Mouse (Mus musculus) ES-E14 (cell line): ENCODE data around the gene Dynlrb2. TPM values are rescaled to one million over a fixed set of nuclear protein-coding genes. Genes with fewer than 3 reads are reported as not detected.

Source experiments
- DNase-seq: peaks from one replicate; pipeline ENCODE4 v3.0.0-alpha.2; 2013; ENCODE audit warnings: low read depth, low spot score
- H3K27ac ChIP-seq: 2 replicates; pipeline ENCODE4 v1.5.1; 2012; ENCODE audit warnings: low read depth, mild to moderate bottlenecking, low read length, moderate library complexity, mixed read lengths; ENCODE audit not compliant: poor library complexity, insufficient read depth, severe bottlenecking
- H3K36me3 ChIP-seq: 2 replicates; pipeline ENCODE4 v1.6.1; 2012; ENCODE audit warnings: mild to moderate bottlenecking, low read length, moderate library complexity, mixed read lengths; ENCODE audit not compliant: control insufficient read depth, poor library complexity, insufficient read depth, severe bottlenecking
- H3K4me1 ChIP-seq, 2 experiments: fragments of 150-350 bp in 1 of 2; sonication (generic) in 1 of 2; 2 replicates each; pipeline ENCODE4 v1.6.1; 2012; ENCODE audit warnings: low read length in 2 of 2, mild to moderate bottlenecking in 1 of 2, mixed read lengths in 1 of 2; ENCODE audit not compliant: control insufficient read depth in 2 of 2, insufficient read depth in 2 of 2, poor library complexity in 1 of 2
- H3K4me3 ChIP-seq, 2 experiments: fragments of 150-350 bp in 1 of 2; sonication (generic) in 1 of 2; 2 replicates each; pipeline ENCODE4 v1.5.1; 2012; ENCODE audit warnings: low read length in 2 of 2, low read depth in 1 of 2, mild to moderate bottlenecking in 1 of 2, mixed read lengths in 1 of 2; ENCODE audit not compliant: insufficient read depth in 1 of 2, poor library complexity in 1 of 2, severe bottlenecking in 1 of 2
- H3K9ac ChIP-seq: 2 replicates; pipeline ENCODE4 v1.6.1; 2012; ENCODE audit warnings: low read depth, mild to moderate bottlenecking, low read length, mixed read lengths; ENCODE audit not compliant: poor library complexity, insufficient read depth, severe bottlenecking
- H3K9me3 ChIP-seq: fragments of 150-350 bp; sonication (generic); 2 replicates; pipeline ENCODE4 v1.6.1; 2012; ENCODE audit warnings: low read depth, mild to moderate bottlenecking, low read length; ENCODE audit not compliant: control insufficient read depth, insufficient read depth
- CHD2 ChIP-seq: IDR thresholded peaks from 2 replicates; pipeline ENCODE4 v1.6.1; 2014; ENCODE audit warnings: mild to moderate bottlenecking, low read depth, low read length, inconsistent platforms
- HCFC1 ChIP-seq: IDR thresholded peaks from 2 replicates; pipeline ENCODE4 v1.6.1; 2012; ENCODE audit warnings: low read length, inconsistent platforms, borderline replicate concordance; ENCODE audit not compliant: insufficient read depth
- MAFK ChIP-seq: IDR thresholded peaks from 2 replicates; pipeline ENCODE4 v1.6.1; 2014; ENCODE audit warnings: mild to moderate bottlenecking, low read depth, low read length, inconsistent platforms; ENCODE audit not compliant: insufficient read depth
- ZC3H11A ChIP-seq: IDR thresholded peaks from 2 replicates; pipeline ENCODE4 v1.6.1; 2012; ENCODE audit warnings: low read depth, mild to moderate bottlenecking, inconsistent platforms, low read length, borderline replicate concordance
- ZNF384 ChIP-seq: IDR thresholded peaks from 2 replicates; pipeline ENCODE4 v1.6.1; 2012; ENCODE audit warnings: low read depth, low read length, inconsistent platforms
- in situ Hi-C, 2 experiments: fragments of 600-800 bp; cut with MboI; formaldehyde crosslinking; loops; one replicate each; pipeline ENCODE4 v1.15.1; 2025; ENCODE audit warnings: low sequenced_read_pairs in 2 of 2, inconsistent platforms in 1 of 2; ENCODE audit not compliant: unreplicated experiment in 2 of 2
- total RNA-seq: library from RNA; depleted of rRNA; stranded (reverse); fragments of 300-350 nt; gene quantifications from 2 replicates; pipeline ENCODE4 v1.2.3, GENCODE M21; 2012

Dynlrb2 gene
- total RNA-seq, 1 experiment: not detected

GRCm38 (mm10) chr8:116509247-116509646 is 4.5 kb downstream of the Dynlrb2 start:
- H3K36me3 ChIP-seq: no peaks in the 10 kb centered on the region
- no peak for DNase-seq
- TF ChIP-seq ZC3H11A: no peak
- no peak for TF ChIP-seq MAFK
- TF ChIP-seq HCFC1: no peak
- peaks cover 0 to 8% of the 10 kb centered on the region in 2 experiments; a peak in 2 of 4 replicates for H3K4me1 ChIP-seq
- no peak overlapping the region for H3K9ac ChIP-seq
- in situ Hi-C loops: no loop called here
- H3K9me3 ChIP-seq: no peaks in the 10 kb centered on the region
- H3K27ac ChIP-seq: no peak overlapping the region
- H3K4me3 ChIP-seq: no peak overlapping the region

DNA sequence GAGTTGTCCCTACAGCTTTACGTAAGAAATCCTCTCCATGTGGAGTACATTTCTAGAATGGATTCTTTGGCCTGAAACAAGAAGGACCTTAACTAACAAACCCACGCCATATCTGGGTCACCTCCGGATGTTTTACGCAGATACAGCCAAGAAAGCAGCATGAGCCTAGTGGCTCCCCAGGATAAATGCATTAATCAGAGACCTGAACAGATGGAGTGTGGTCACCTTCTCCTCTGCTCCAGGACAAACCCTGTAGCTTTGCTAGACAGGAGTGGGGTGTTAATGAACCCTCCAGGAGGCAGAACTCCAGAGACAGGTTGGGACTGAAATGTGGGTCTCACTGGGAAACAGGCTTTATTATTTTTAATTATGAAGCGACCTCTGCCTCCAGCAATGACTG is 14.9 kb downstream of the Dynlrb2 start:
- Histone ChIP-seq H3K9ac (no peak overlapping the region), H3K9me3 (peaks cover 3% of the 10 kb centered on the region; the same call in 1 of the 2 replicates), H3K4me1 (no peaks in the 10 kb centered on the region), H3K36me3 (no peaks in the 10 kb centered on the region), H3K4me3 (no peak overlapping the region), H3K27ac (no peak overlapping the region)
- no peak for TF ChIP-seq CHD2
- no peak for TF ChIP-seq ZNF384
- no peak for TF ChIP-seq ZC3H11A
- TF ChIP-seq HCFC1: no peak
- TF ChIP-seq MAFK: no peak
- DNase-seq: no peak
- in situ Hi-C loops: no loop called here

DNA sequence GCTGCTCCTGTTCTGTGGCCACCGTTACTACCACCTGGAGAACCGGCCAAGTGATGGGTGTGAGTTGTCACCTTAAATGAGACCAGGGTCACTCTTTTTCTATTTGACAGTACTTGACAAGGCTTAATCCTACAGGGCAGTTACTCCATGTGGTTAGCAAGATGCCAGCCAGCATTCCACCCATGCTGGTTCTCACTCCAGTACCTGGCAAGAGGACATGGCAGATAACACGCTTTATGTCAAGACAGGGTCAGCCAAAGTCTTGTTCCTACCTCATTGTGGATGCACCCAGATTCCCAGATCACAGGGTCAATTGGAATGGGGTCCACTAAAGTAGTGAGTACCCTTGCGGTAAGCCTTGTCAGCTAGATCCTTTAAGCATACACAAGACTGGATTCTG is 16.4 kb downstream of the Dynlrb2 start:
- H3K4me3 ChIP-seq: no peak overlapping the region
- no peaks in the 10 kb centered on the region for H3K4me1 ChIP-seq
- no peak overlapping the region for H3K27ac ChIP-seq
- in situ Hi-C loops: no loop called here
- TF ChIP-seq HCFC1 (no peak), ZNF384 (no peak), CHD2 (no peak)
- H3K9ac ChIP-seq: no peak overlapping the region
- no peak for DNase-seq
- no peaks in the 10 kb centered on the region for H3K36me3 ChIP-seq
- peaks cover 3% of the 10 kb centered on the region; the same call in 1 of the 2 replicates for H3K9me3 ChIP-seq

DNA sequence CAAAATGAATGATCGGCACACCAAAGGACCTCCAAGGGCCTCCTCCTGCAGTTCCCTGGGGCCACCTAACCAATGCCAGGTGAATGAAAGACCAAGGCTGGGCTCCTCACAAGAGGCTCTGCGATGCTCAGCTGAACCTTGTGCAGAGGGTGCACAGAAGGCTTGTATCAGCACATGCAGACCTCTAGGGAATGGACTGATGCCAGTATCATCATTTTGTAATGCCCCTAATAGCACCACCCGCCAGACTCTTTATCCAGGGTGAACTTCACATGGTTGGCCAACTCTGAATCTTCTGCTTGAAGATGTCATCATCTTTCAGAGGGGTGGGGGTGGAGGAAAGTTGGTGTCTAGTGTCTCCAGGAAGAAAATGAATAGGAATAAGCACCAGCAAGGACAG is 16.9 kb downstream of the Dynlrb2 start:
- Histone ChIP-seq H3K4me1 (no peaks in the 10 kb centered on the region), H3K9ac (no peak overlapping the region), H3K27ac (no peak overlapping the region), H3K4me3 (no peak overlapping the region), H3K36me3 (no peaks in the 10 kb centered on the region), H3K9me3 (peaks cover 3% of the 10 kb centered on the region; the same call in 1 of the 2 replicates)
- TF ChIP-seq CHD2 (no peak), ZC3H11A (no peak), MAFK (no peak), HCFC1 (no peak), ZNF384 (no peak)
- in situ Hi-C loops: no loop called here
- DNase-seq: no peak

GRCm38 (mm10) chr8:116522104-116522767 is 17.5 kb downstream of the Dynlrb2 start:
- H3K4me3 ChIP-seq: no peak overlapping the region
- no peak overlapping the region for H3K9ac ChIP-seq
- in situ Hi-C loops: no loop called here
- no peak overlapping the region for H3K27ac ChIP-seq
- TF ChIP-seq ZC3H11A (no peak), ZNF384 (no peak), MAFK (no peak), CHD2 (no peak), HCFC1 (no peak)
- peaks cover 2% of the 10 kb centered on the region; the same call in 1 of the 2 replicates for H3K9me3 ChIP-seq
- no peaks in the 10 kb centered on the region for H3K36me3 ChIP-seq
- no peaks in the 10 kb centered on the region for H3K4me1 ChIP-seq
- DNase-seq: no peak
